Mouse (Mus musculus) liver, adult 2 months (tissue): ENCODE results near the gene Cenpn.

ENCODE experiments used
- CTCF ChIP-seq: fragments of 200-500 bp; IDR thresholded peaks from 2 replicates; pipeline ENCODE4 v1.5.1; 2011; ENCODE audit warnings: low read depth, low read length, control low read depth
- POLR2A ChIP-seq: fragments of 200-500 bp; IDR thresholded peaks from 2 replicates; pipeline ENCODE4 v1.6.1; 2011; ENCODE audit warnings: low read length, control low read depth; ENCODE audit not compliant: insufficient read depth; ENCODE audit errors: extremely low read depth

- TF ChIP-seq CTCF: peak; percentile 79
- TF ChIP-seq POLR2A: 0 out of 2 replicates have a peak, but pooled peaks have one; percentile 28
Observed at GRCm38 (mm10) chr8:116943161-116943554, 21.6 kb downstream of the Cenpn start, which contains the start of gene Atmin.
